11 mouse cellular contexts compared by ENCODE assay signal in genomic region chr2:181495845-181496244, GRCm38 (mm10). TPM values are rescaled to one million over a fixed set of nuclear protein-coding genes. Genes with fewer than 3 reads are reported as not detected.
DNase-seq lines count a peak whose midpoint lies in the region; ATAC-seq and TF ChIP-seq lines count a peak whose summit lies in the region.
"Not testable (repeated sequence)": the region's sequence is repeated elsewhere in the genome, so short reads cannot be mapped to it uniquely, and the experiment has no call there.
"Had no signal": no experiment of that assay in that cellular context is flagged by ENCODE, and none has a peak within 500 bp of the region (broad histone marks: within the 10 kb centered on the region; RNA-seq: fewer than 3 reads in every experiment).

No protein-coding gene starts in this region.

- H3K4me1 ChIP-seq in CH12.LX (ENCODE audit: control insufficient read depth in 1 of 2, insufficient read depth in 2 of 2) = peaks cover 14 to 51% of the 10 kb centered on the region in 2 experiments
- H3K4me1 ChIP-seq in embryonic facial prominence, embryonic 10.5 days = peaks cover 19% of the 10 kb centered on the region
- H3K4me1 ChIP-seq in intestine, embryonic 14.5 days (replicated peaks; ENCODE audit: control insufficient read depth, insufficient read depth, low read length) = peaks cover 14% of the 10 kb centered on the region
- H3K4me1 ChIP-seq in liver, embryonic 12.5 days = peaks cover 41% of the 10 kb centered on the region

- H3K9ac ChIP-seq in CH12.LX (ENCODE audit: insufficient read depth, low read depth); intestine, embryonic 14.5 days (ENCODE audit: low read length); liver, embryonic 12.5 days: not testable (repeated sequence)

- H3K36me3 ChIP-seq in CH12.LX (replicated peaks in 1 of 2; ENCODE audit: control insufficient read depth in 1 of 2, insufficient read depth in 1 of 2, low read length in 1 of 2) = peaks cover 7 to 29% of the 10 kb centered on the region in 2 experiments
- peaks cover 18% of the 10 kb centered on the region for H3K36me3 ChIP-seq in embryonic facial prominence, embryonic 10.5 days (replicated peaks)
- H3K36me3 ChIP-seq in intestine, embryonic 14.5 days (ENCODE audit: control insufficient read depth, insufficient read depth, low read length) = peaks cover 18% of the 10 kb centered on the region
- peaks cover 18% of the 10 kb centered on the region for H3K36me3 ChIP-seq in liver, embryonic 12.5 days

- in situ Hi-C loops in CH12.LX (cut with MboI; ENCODE audit: low pct_ligation_motif_present, low pct_unique_long_range_greater_than_20kb, low sequenced_read_pairs) = loop anchor here (25.0 kb wide), 1 partner anchor 309 kb away; the partner anchor contains the start of gene Ppdpf

- not testable (repeated sequence) for H3K4me2 ChIP-seq in CH12.LX (ENCODE audit: insufficient read depth, low read depth, poor library complexity, severe bottlenecking)
- H3K4me2 ChIP-seq in intestine, embryonic 14.5 days (ENCODE audit: low read length) = peak overlapping the region; percentile 90; the same call in 1 of the 2 replicates
- peak overlapping the region; percentile 81 for H3K4me2 ChIP-seq in liver, embryonic 12.5 days

- DNase-seq in CH12.LX (ENCODE audit: extremely low read depth) = peak; percentile 36
- not testable (repeated sequence) for DNase-seq in embryonic facial prominence, embryonic 10.5 days (ENCODE audit: low spot score); intestine, embryonic 14.5 days (ENCODE audit: low spot score)
- peak; percentile 17 to 25 for DNase-seq in heart, adult 18-20 months
- peak; percentile 26 to 33 for DNase-seq in lung, postnatal 4 days
- peak; percentile 49 for DNase-seq in naive thymus-derived CD4-positive, alpha-beta T cell, adult 2 months (ENCODE audit: low read depth)

- dilution Hi-C loops in CH12.LX (cut with MboI; ENCODE audit: extremely low pct_ligation_motif_present, extremely low pct_unique_long_range_greater_than_20kb, low sequenced_read_pairs) = not testable (repeated sequence)

- not testable (repeated sequence) for TF ChIP-seq RAD21 in CH12.LX (IDR thresholded peaks at IDR 0.05; ENCODE audit: low read depth, low read length)

- not testable (repeated sequence) for TF ChIP-seq POLR2A in CH12.LX (IDR thresholded peaks at IDR 0.05; ENCODE audit: low read depth, low read length)

- H3K9me3 ChIP-seq in CH12.LX (replicated peaks; ENCODE audit: low read length); embryonic facial prominence, embryonic 10.5 days; intestine, embryonic 14.5 days (ENCODE audit: control insufficient read depth, low read length); liver, embryonic 12.5 days (replicated peaks): not testable (repeated sequence)

- TF ChIP-seq CTCF in CH12.LX (conservative IDR thresholded peaks at IDR 0.05 in 1 of 2, IDR thresholded peaks at IDR 0.05 in 1 of 2; ENCODE audit: low read depth in 2 of 2, low read length in 2 of 2) = not testable (repeated sequence)

- H3K79me2 ChIP-seq in CH12.LX (replicated peaks; ENCODE audit: control insufficient read depth, extremely low read depth, insufficient read depth, poor library complexity, severe bottlenecking) = peaks cover 34% of the 10 kb centered on the region

- not testable (repeated sequence) for TF ChIP-seq EP300 in CH12.LX (IDR thresholded peaks at IDR 0.05; ENCODE audit: low read length)

- not testable (repeated sequence) for H3K4me3 ChIP-seq in CH12.LX (replicated peaks in 1 of 3; ENCODE audit: low read depth in 2 of 3, low read length in 2 of 3, poor library complexity in 1 of 3)
- peak overlapping the region; percentile 75; the same call in 1 of the 2 replicates for H3K4me3 ChIP-seq in embryonic facial prominence, embryonic 10.5 days
- H3K4me3 ChIP-seq in intestine, embryonic 14.5 days (ENCODE audit: low read depth, low read length) = 0 out of 2 replicates have a peak overlapping the region, but pooled peaks have one; percentile 99
- H3K4me3 ChIP-seq in liver, embryonic 12.5 days = peak overlapping the region; percentile 80

- H3K27me3 ChIP-seq in CH12.LX (replicated peaks); embryonic facial prominence, embryonic 10.5 days (replicated peaks; ENCODE audit: low read depth, poor library complexity, severe bottlenecking); intestine, embryonic 14.5 days (replicated peaks; ENCODE audit: control insufficient read depth, insufficient read depth, low read length); liver, embryonic 12.5 days (replicated peaks): not testable (repeated sequence)

- WGBS in embryonic facial prominence, embryonic 10.5 days = 63% methylated on average over 8 of the region's 8 CpGs
- 61% methylated on average over 8 of the region's 8 CpGs for WGBS in intestine, embryonic 14.5 days
- 34% methylated on average over 8 of the region's 8 CpGs for WGBS in liver, embryonic 12.5 days (ENCODE audit: insufficient replicate concordance)

- not testable (repeated sequence) for H3K27ac ChIP-seq in CH12.LX (ENCODE audit: insufficient read depth, low read depth); embryonic facial prominence, embryonic 10.5 days (replicated peaks); intestine, embryonic 14.5 days (ENCODE audit: low read depth)
- H3K27ac ChIP-seq in liver, embryonic 12.5 days = peak overlapping the region; percentile 99

- ATAC-seq in intestine, embryonic 14.5 days (replicated peaks; ENCODE audit: low FRiP score, low TSS enrichment, low read depth); liver, embryonic 12.5 days: not testable (repeated sequence)

TF ChIP-seq in CH12.LX, 34 proteins besides CTCF, POLR2A, EP300 and RAD21:
- peak; percentile 81 for TF ChIP-seq TBP (conservative IDR thresholded peaks at IDR 0.05; ENCODE audit: low read depth, low read length)

RNA-seq across cellular contexts. Expression of gene Tpd52l2, which starts 1.1 kb away (rescaled TPM):
- total RNA-seq in CH12.LX (2012; rRNA removed) (80.7 and 90.4 TPM in 2 replicates), CH12.LX (2014; rRNA removed) (126 and 127 TPM in 2 replicates)
- polyA plus RNA-seq in CH12.LX (2012; ENCODE audit: insufficient read length, low read depth) = 92.0 and 92.1 TPM in 2 replicates
- 173 and 174 TPM in 2 replicates for polyA plus RNA-seq in embryonic facial prominence, embryonic 10.5 days (2016; fragmentation: Nextera tagmentation; extraction: Ambion mirVana)
- 10 to 100 TPM; 63.9 to 65.2 TPM for total RNA-seq in heart, adult 18-20 months (2021)
- 152 and 172 TPM in 2 replicates for polyA plus RNA-seq in intestine, embryonic 14.5 days (2014; fragmentation: Nextera tagmentation; extraction: Ambion mirVana)
- 93.4 and 95.8 TPM in 2 replicates for polyA plus RNA-seq in liver, embryonic 12.5 days (2016; fragmentation: Nextera tagmentation; extraction: Ambion mirVana)

RNA-seq across cellular contexts. Expression of gene Abhd16b, which starts 2.8 kb away (rescaled TPM):
- 0.13 TPM in 1 of 2 replicates, not detected in the other for total RNA-seq in CH12.LX (2012; rRNA removed)
- total RNA-seq in CH12.LX (2014; rRNA removed) = not detected in 2 replicates
- polyA plus RNA-seq in CH12.LX (2012; ENCODE audit: insufficient read length, low read depth) = 0.45 TPM in 1 of 2 replicates, not detected in the other
- polyA plus RNA-seq in embryonic facial prominence, embryonic 10.5 days (2016; fragmentation: Nextera tagmentation; extraction: Ambion mirVana) = 0.11 and 0.16 TPM in 2 replicates
- not detected for total RNA-seq in heart, adult 18-20 months (2021)
- polyA plus RNA-seq in intestine, embryonic 14.5 days (2014; fragmentation: Nextera tagmentation; extraction: Ambion mirVana) = 0.14 and 0.36 TPM in 2 replicates
- 0.12 TPM in 1 of 2 replicates, not detected in the other for polyA plus RNA-seq in liver, embryonic 12.5 days (2016; fragmentation: Nextera tagmentation; extraction: Ambion mirVana)
- total RNA-seq: gastrocnemius, adult 8-10 months; layer of hippocampus, adult 8-10 months; left cerebral cortex, postnatal 14 days had no signal
- polyA plus RNA-seq: heart, postnatal 0 days had no signal

RNA-seq across cellular contexts. Expression of gene Dnajc5, which starts 24.4 kb away (rescaled TPM):
- total RNA-seq in CH12.LX (2012; rRNA removed) (54.5 and 57.6 TPM in 2 replicates), CH12.LX (2014; rRNA removed) (45.5 and 51.1 TPM in 2 replicates)
- 54.6 and 62.7 TPM in 2 replicates for polyA plus RNA-seq in CH12.LX (2012; ENCODE audit: insufficient read length, low read depth)
- polyA plus RNA-seq in embryonic facial prominence, embryonic 10.5 days (2016; fragmentation: Nextera tagmentation; extraction: Ambion mirVana) = 93.3 and 93.4 TPM in 2 replicates
- total RNA-seq in heart, adult 18-20 months (2021) = 10 to 100 TPM; 59.0 to 64.0 TPM
- 79.4 and 79.8 TPM in 2 replicates for polyA plus RNA-seq in intestine, embryonic 14.5 days (2014; fragmentation: Nextera tagmentation; extraction: Ambion mirVana)
- 43.6 and 45.0 TPM in 2 replicates for polyA plus RNA-seq in liver, embryonic 12.5 days (2016; fragmentation: Nextera tagmentation; extraction: Ambion mirVana)

RNA-seq across cellular contexts. Expression of gene Zbtb46, which starts 36.6 kb away (rescaled TPM):
- total RNA-seq in CH12.LX (2012; rRNA removed) = 4.1 and 9.3 TPM in 2 replicates
- total RNA-seq in CH12.LX (2014; rRNA removed) = 6.2 and 6.7 TPM in 2 replicates
- polyA plus RNA-seq in CH12.LX (2012; ENCODE audit: insufficient read length, low read depth) = 5.3 and 6.0 TPM in 2 replicates
- polyA plus RNA-seq in embryonic facial prominence, embryonic 10.5 days (2016; fragmentation: Nextera tagmentation; extraction: Ambion mirVana) = 16.4 and 20.1 TPM in 2 replicates
- 10 to 100 TPM in 1 of 2 experiments, 1 to 10 TPM in 1; 9.4 to 11.2 TPM for total RNA-seq in heart, adult 18-20 months (2021)
- 9.1 and 11.1 TPM in 2 replicates for polyA plus RNA-seq in intestine, embryonic 14.5 days (2014; fragmentation: Nextera tagmentation; extraction: Ambion mirVana)
- 15.5 and 16.9 TPM in 2 replicates for polyA plus RNA-seq in liver, embryonic 12.5 days (2016; fragmentation: Nextera tagmentation; extraction: Ambion mirVana)
